Mouse (Mus musculus) thymus, postnatal 10 days (tissue): ENCODE data around the gene Kantr.
A peak's percentile ranks its signal among the peaks of the same experiment; 100 is the strongest.
"Not testable (repeated sequence)": the region's sequence is repeated elsewhere in the genome, so short reads cannot be mapped to it uniquely, and the experiment has no call there.

ENCODE experiments used
- DNase-seq, 2 experiments: peaks; one replicate each; pipeline ENCODE4 v3.0.0; 2021; ENCODE audit warnings: low spot score in 2 of 2

Gene Kantr

DNA sequence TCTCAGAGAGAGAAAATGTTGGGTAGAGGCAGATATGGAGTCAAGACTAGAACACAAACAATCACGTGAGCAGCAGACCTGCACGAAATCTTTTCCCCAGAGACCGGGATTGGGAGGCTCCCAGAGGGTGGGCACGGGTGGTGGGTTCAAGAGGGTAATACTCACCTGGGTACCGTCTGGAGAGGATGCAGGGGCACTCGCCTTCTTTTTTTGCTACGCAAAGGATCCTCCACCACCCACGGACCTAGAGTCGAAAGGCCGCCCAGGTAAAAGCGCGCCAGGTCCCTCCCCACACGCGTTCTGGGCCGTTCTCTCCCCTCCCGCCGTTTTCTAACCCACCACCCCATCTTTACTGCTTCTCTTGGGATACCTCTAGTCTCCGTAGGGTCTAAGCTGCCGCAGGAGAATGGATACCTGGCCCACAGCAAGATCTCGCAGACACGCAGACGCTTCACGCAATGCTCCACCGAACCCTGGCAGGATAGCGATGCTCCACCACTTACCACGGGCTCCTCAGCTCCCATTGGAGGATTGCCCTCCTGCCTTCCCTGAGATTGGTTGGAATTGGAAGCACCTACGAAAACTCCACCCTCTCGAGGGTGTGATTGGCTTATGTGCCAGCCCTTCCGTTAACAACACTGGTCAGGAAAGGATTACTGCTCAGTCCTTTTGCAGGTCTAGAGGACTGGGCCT is at the start of gene Kantr:
Gene Kantr, minus strand, starts transcription at position 500 of the 693 bp plus-strand sequence.
- DNase-seq: peak; percentile 55 to 67

DNA sequence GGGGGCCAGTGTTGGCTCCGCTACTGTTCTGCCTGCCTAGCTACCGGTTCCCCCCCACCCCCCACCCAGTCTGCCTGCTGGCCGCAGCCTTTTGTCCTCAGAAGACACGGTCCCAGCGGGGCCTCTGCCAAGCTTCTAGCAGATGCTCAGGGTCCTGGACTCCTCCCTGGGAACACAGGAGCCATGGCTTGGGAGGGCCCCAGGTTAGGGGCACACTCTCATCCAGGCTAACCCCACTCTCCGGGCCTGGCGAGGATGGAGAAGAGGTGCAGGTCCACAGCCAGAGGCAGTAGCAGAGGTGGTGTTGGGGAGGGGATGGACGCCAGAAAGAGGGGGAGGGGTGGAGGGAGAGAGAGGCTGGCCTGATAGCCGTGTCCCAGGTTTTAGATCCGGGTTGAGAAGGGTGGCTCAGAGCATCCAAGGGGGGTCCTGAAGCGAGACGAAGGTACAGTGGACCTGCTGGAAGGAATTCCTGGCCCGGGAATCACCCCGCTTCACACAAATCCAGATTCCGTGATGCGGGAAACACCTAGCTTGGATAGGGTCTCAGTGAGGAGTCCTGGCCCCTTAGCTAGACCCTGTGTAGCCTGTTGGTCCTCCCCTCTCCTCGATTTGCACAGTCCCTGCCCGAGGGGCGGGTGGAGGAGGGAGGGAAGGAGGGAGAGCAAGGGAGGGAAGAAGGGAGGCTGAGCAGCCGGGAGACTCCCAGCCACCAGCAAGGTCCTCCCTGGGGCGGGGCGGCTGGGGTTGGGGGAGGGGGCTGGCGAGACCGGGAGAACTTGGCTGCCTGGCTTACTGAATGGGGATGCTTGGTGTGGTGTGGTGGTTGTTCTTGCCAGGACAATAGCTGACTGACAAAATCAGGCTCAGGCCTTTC is 41.3 kb upstream of the Kantr start, which contains the start of gene Gpr173:
Gene Gpr173, minus strand, starts transcription at position 308 of the 877 bp plus-strand sequence.
- DNase-seq: no peak

- no peak for DNase-seq
These were observed 40.7 kb upstream of the Kantr start for GRCm38 (mm10) chrX:152368054-152368396.

- no peak for DNase-seq
These were observed 39.1 kb upstream of the Kantr start for GRCm38 (mm10) chrX:152366418-152366817.

GRCm38 (mm10) chrX:152352553-152353153 is 25.4 kb upstream of the Kantr start:
- peak in 1 of 2 experiments; percentile 39 for DNase-seq

DNA sequence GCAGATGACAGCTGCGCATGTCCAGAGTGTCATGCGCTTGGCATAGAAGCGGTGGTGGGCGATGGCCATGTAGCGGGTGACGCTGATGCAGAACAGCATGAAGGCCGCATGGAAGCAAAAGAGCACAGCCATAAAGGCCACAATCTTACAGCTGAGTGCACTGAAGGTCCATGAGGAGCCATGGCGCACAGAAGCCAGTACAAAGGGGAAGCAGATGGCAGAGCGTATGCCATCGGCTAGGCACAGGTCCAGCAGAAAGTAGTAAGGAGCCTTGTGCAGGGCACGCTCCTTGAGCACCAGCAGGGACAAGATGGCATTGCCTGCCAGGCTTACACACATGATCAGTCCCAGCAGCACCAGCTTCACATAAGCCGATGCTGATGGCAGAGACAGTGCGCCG is 19.7 kb upstream of the Kantr start:
- no peak for DNase-seq

DNA sequence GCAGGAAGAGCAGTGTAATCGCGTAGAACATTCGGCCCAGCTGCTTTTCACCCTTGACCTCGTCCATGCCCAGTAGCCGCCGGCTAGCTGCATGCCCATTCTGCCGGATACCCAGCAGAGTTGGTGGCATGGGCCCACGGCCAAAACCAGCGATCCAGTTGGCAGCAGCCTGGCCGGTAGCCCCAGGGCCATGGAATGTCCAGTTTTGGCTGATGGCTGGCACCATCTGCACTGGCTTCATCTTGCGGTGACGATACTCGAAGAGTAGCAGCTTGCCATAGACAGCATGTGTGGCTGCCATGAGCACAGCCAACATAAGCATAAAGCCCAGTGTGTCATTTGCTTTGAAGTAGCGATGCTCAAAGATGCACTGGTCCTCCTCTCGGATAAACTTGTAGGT is 19.3 kb upstream of the Kantr start:
- no peak for DNase-seq

- DNase-seq: no peak
These were observed 15.6 kb upstream of the Kantr start for GRCm38 (mm10) chrX:152342903-152343302.

- DNase-seq: peak; percentile 84 to 90
These were observed 15.1 kb upstream of the Kantr start, which contains the start of gene Tspyl2 for GRCm38 (mm10) chrX:152342358-152342901. Gene Tspyl2 (minus strand): TSS chrX:152342425.

- no peak for DNase-seq
These were observed 14.2 kb upstream of the Kantr start for GRCm38 (mm10) chrX:152341496-152341895.

DNA sequence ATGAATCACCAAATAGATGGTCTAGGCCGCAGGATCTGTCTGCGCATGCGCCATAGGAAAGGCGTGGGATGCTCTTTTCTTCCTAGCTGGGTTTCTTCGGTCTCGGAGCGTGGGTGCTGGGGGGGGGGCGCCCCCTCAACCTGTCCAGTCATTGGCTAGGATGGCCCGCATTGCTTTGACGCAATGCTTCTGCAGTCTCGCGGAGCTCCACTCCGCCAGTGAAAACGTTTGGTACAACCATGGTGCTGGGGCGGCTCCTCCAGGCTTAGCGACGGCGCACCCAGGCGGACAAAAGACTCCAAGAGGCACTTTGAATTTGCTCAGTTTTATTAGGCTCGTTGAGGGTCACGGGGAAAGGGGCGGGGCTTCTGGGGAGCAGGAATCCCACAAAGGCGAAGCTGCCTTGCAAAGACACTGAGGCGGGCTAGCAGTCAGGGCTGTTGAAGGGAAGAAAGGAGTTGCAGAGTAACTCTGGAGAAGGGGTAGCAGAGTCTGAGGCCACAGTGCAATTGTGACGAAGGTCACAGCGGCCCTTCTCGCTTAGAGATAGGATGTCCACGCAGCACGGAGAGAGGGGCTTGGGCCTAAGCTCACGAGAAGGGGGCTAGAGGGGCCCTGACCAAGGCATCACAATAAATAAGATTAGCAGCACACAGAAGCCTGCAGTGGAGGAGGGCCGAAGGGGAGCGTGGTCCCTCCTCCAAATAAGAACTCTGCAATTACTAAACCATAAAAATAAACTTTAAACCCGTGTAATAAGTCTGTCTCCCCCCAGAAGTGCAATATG is 9.4 kb upstream of the Kantr start:
- peak; percentile 58 to 62 for DNase-seq

DNA sequence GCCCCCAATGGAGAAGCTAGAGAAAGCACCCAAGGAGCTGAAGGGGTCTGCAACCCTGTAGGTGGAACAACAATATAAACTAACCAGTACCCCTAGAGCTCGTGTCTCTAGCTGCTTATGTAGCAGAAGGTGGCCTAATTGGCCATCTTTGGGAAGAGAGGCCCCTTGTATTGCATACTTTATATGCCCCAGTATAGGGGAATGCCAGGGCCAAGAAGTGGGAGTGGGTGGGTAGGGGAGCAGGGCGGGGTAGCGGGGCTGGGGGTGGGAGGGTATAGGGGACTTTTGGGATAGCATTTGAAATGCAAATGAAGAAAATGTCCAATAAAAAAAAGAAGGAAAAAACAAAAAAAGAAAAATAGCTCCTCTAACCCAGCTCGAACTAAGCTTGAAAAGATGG is 8.8 kb upstream of the Kantr start:
- not testable (repeated sequence) for DNase-seq

GRCm38 (mm10) chrX:152329400-152329799 is 2.1 kb upstream of the Kantr start:
- not testable (repeated sequence) for DNase-seq

- no peak for DNase-seq
These were observed 376 bp upstream of the Kantr start for GRCm38 (mm10) chrX:152327689-152328052.

- DNase-seq: peak in 1 of 2 experiments; percentile 5
These were observed 3.7 kb downstream of the Kantr start for GRCm38 (mm10) chrX:152323584-152323983.

GRCm38 (mm10) chrX:152322776-152323175 is 4.5 kb downstream of the Kantr start:
- no peak for DNase-seq

- no peak for DNase-seq
These were observed 6.8 kb downstream of the Kantr start for GRCm38 (mm10) chrX:152320535-152320934.

GRCm38 (mm10) chrX:152307942-152308341 is 19.4 kb downstream of the Kantr start:
- DNase-seq: peak in 1 of 2 experiments; percentile 5

- no peak for DNase-seq
These were observed 19.9 kb downstream of the Kantr start for GRCm38 (mm10) chrX:152307371-152307770.

DNA sequence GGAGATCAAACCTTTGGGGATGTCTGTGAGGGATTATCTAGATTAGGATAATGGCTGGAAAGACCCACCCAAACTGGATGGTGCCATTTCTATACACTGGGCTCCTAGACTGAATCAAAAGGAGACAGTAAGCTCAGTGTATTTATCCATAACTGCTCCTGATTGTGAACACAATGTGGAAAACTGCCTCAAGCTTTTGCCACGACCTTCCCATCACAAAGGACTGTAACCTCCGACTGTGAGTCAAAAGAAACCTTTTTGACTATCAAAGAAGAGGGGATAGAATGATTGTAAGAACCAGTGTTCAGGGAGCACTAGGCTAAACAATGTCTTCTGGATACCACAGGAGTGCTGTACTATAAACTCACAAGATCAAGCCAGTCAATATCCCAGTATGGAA is 21.1 kb downstream of the Kantr start:
- DNase-seq: no peak

DNA sequence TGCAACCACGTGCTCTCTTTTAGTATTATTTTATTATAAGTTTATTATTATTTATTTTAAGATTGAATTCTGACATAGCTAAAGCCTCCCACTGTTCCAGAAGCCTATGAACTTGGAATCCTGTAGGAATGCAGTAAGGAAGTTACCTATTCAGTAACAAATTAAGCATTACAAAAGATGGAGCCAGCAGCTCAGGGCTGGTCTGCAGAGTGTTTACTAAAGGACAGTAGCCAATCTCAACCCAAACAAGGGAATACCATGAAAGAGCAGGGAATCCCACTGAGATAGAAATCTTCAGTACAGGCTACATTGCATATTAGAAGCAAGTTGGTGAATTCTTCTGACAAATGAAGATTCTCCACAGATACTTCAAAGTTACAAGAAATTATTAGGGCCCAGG is 40.3 kb downstream of the Kantr start:
- DNase-seq: not testable (repeated sequence)
